Mouse (Mus musculus) gastrocnemius, adult 18-20 months (tissue): ENCODE results near the gene Mlf2. TPM values are rescaled to one million over a fixed set of nuclear protein-coding genes. Genes with fewer than 3 reads are reported as not detected.
A peak's percentile ranks its signal among the peaks of the same experiment; 100 is the strongest.

Experiments used
- DNase-seq: peaks from one replicate; pipeline ENCODE4 v3.0.0; 2021; ENCODE audit warnings: low spot score
- total RNA-seq, 2 experiments: library from RNA; stranded (reverse); gene quantifications; 2 replicates each; pipeline ENCODE4 v1.2.3; 2021

The Mlf2 gene
- total RNA-seq, 2 experiments from 2014 or later: 196 to 205 TPM

GRCm38 (mm10) chr6:124932314-124932695, 1.1 kb downstream of the Mlf2 start:
- no peak for DNase-seq

GRCm38 (mm10) chr6:124933127-124933526, 1.9 kb downstream of the Mlf2 start:
- DNase-seq: no peak

GRCm38 (mm10) chr6:124934670-124935069, 3.5 kb downstream of the Mlf2 start:
- DNase-seq: no peak

GRCm38 (mm10) chr6:124936681-124937080, 5.5 kb downstream of the Mlf2 start:
- DNase-seq: peak; percentile 60

GRCm38 (mm10) chr6:124937493-124937892, 6.3 kb downstream of the Mlf2 start:
- DNase-seq: no peak

GRCm38 (mm10) chr6:124938554-124938953, 7.4 kb downstream of the Mlf2 start:
- no peak for DNase-seq

GRCm38 (mm10) chr6:124941679-124942078, 10.5 kb downstream of the Mlf2 start:
- DNase-seq: no peak

- DNase-seq: no peak
These were observed 12.3 kb downstream of the Mlf2 start for GRCm38 (mm10) chr6:124943526-124943925.

GRCm38 (mm10) chr6:124953991-124954715, 23.0 kb downstream of the Mlf2 start:
- no peak for DNase-seq

- no peak for DNase-seq
These were observed 24.0 kb downstream of the Mlf2 start for GRCm38 (mm10) chr6:124955212-124955611.

GRCm38 (mm10) chr6:124958127-124958526, 26.9 kb downstream of the Mlf2 start:
- no peak for DNase-seq

- no peak for DNase-seq
These were observed 28.8 kb downstream of the Mlf2 start for GRCm38 (mm10) chr6:124959960-124960359.

GRCm38 (mm10) chr6:124961021-124961420, 29.8 kb downstream of the Mlf2 start:
- DNase-seq: no peak

- DNase-seq: no peak
These were observed 33.5 kb downstream of the Mlf2 start for GRCm38 (mm10) chr6:124964638-124965037.

- DNase-seq: peak; percentile 97
These were observed 34.0 kb downstream of the Mlf2 start, which contains the start of gene Cops7a for GRCm38 (mm10) chr6:124965088-124965719. Gene Cops7a, minus strand, starts transcription at chr6:124965538.

- DNase-seq: no peak
These were observed 34.6 kb downstream of the Mlf2 start for GRCm38 (mm10) chr6:124965747-124966146.

GRCm38 (mm10) chr6:124966466-124967118, 35.4 kb downstream of the Mlf2 start:
- DNase-seq: no peak

- peak; percentile 32 for DNase-seq
These were observed 36.6 kb downstream of the Mlf2 start for GRCm38 (mm10) chr6:124967766-124968165.
